Mouse (Mus musculus): Measurements from ENCODE around the gene Epn3. TPM values are rescaled to one million over a fixed set of nuclear protein-coding genes. Genes with fewer than 3 reads are reported as not detected.

Gene Epn3
- polyA plus RNA-seq, 1 experiment = 0.05 TPM

GRCm38 (mm10) chr11:94449886-94450285, 49.9 kb downstream of the Epn3 start:
- Histone ChIP-seq H3K79me2 (ENCODE audit: control insufficient read depth, insufficient read depth) (no peaks in the 10 kb centered on the region), H3K36me3 (ENCODE audit: control insufficient read depth, insufficient read depth) (no peaks in the 10 kb centered on the region), H3K4me3 (no peak overlapping the region), H3ac (ENCODE audit: control insufficient read depth, insufficient read length) (no peak overlapping the region), H3K4me2 (ENCODE audit: low read depth) (no peak overlapping the region), H3K27me3 (ENCODE audit: control insufficient read depth, insufficient read depth, insufficient read length) (peaks cover 55% of the 10 kb centered on the region)
- TF ChIP-seq TCF12 (IDR thresholded peaks at IDR 0.05; ENCODE audit: insufficient read depth, poor library complexity, severe bottlenecking) (no peak), MYOD1 (IDR thresholded peaks at IDR 0.05; ENCODE audit: control insufficient read depth in 1 of 3, insufficient read length in 2 of 3, low read depth in 2 of 3) (no peak), POLR2A (IDR thresholded peaks at IDR 0.05; ENCODE audit: insufficient read length, low read depth) (no peak), REST (IDR thresholded peaks at IDR 0.05; ENCODE audit: insufficient read depth, insufficient read length) (no peak), CEBPB (IDR thresholded peaks at IDR 0.05; ENCODE audit: insufficient read depth, poor library complexity, severe bottlenecking) (no peak), POLR2AphosphoS2 (IDR thresholded peaks at IDR 0.05; ENCODE audit: insufficient read length, low read depth) (no peak), TCF3 (IDR thresholded peaks at IDR 0.05; ENCODE audit: insufficient read length, low read depth) (no peak), MAX (IDR thresholded peaks at IDR 0.05; ENCODE audit: low read depth) (no peak), E2F4 (IDR thresholded peaks at IDR 0.05; ENCODE audit: insufficient read depth) (no peak), SRF (IDR thresholded peaks at IDR 0.05; ENCODE audit: control insufficient read depth, insufficient read length, low read depth) (no peak), USF1 (IDR thresholded peaks at IDR 0.05; ENCODE audit: low read depth) (no peak)

DNA sequence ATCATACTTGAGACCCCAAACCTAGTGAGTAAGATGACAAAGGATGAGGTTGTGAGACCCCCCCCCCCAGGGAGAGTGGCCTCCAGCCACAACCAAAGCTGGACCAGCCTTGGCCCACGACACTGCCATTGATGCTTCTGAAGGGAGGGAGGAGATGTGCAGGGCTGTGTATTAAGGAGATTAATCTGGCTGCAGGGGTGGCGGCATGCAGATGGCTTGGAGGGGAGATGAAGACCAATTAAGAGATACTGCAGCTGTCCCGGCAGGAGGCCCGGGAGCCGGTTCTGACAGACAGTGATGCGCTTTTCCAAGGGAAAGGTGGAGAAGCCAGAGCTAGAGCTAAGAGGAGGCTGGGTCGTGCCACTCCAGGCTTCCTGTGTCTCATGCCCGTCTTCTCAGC, 50.5 kb downstream of the Epn3 start:
- Histone ChIP-seq H3ac (ENCODE audit: control insufficient read depth, insufficient read length) (no peak overlapping the region), H3K36me3 (ENCODE audit: control insufficient read depth, insufficient read depth) (no peaks in the 10 kb centered on the region), H3K4me2 (ENCODE audit: low read depth) (no peak overlapping the region), H3K79me2 (ENCODE audit: control insufficient read depth, insufficient read depth) (no peaks in the 10 kb centered on the region), H3K27me3 (ENCODE audit: control insufficient read depth, insufficient read depth, insufficient read length) (peaks cover 55% of the 10 kb centered on the region), H3K4me3 (no peak overlapping the region)
- TF ChIP-seq POLR2AphosphoS2 (IDR thresholded peaks at IDR 0.05; ENCODE audit: insufficient read length, low read depth) (no peak), MAX (IDR thresholded peaks at IDR 0.05; ENCODE audit: low read depth) (no peak), TCF12 (IDR thresholded peaks at IDR 0.05; ENCODE audit: insufficient read depth, poor library complexity, severe bottlenecking) (no peak), SRF (IDR thresholded peaks at IDR 0.05; ENCODE audit: control insufficient read depth, insufficient read length, low read depth) (no peak), E2F4 (IDR thresholded peaks at IDR 0.05; ENCODE audit: insufficient read depth) (no peak), MYOD1 (IDR thresholded peaks at IDR 0.05; ENCODE audit: control insufficient read depth in 1 of 3, insufficient read length in 2 of 3, low read depth in 2 of 3) (no peak), REST (IDR thresholded peaks at IDR 0.05; ENCODE audit: insufficient read depth, insufficient read length) (no peak), USF1 (IDR thresholded peaks at IDR 0.05; ENCODE audit: low read depth) (no peak), MYOG (IDR thresholded peaks at IDR 0.05; ENCODE audit: control insufficient read depth in 1 of 3, insufficient read depth in 1 of 3, insufficient read length in 2 of 3, low read depth in 2 of 3) (no peak), CEBPB (IDR thresholded peaks at IDR 0.05; ENCODE audit: insufficient read depth, poor library complexity, severe bottlenecking) (no peak), POLR2A (IDR thresholded peaks at IDR 0.05; ENCODE audit: insufficient read length, low read depth) (no peak), TCF3 (IDR thresholded peaks at IDR 0.05; ENCODE audit: insufficient read length, low read depth) (no peak)

DNA sequence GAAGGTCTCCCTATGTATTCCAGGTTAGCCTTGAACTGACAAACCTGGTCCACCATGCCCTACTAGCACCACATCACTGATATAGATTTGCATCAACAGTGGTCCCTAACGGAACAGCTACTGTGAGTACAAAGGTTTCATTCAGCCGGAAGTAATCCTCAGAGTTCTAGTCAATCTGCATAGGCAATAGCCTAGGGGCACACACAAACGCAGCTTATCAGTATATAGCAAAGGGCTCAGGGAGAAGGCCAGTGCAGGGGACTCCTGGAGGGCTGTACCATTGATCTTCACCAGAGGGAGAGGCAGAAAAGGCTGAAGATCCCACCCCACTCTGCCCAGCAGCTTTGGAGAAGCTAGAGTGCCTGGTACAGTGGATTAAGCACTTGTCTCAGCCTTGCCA, 52.8 kb downstream of the Epn3 start:
- no peaks in the 10 kb centered on the region for H3K36me3 ChIP-seq (ENCODE audit: control insufficient read depth, insufficient read depth)
- no peak overlapping the region for H3ac ChIP-seq (ENCODE audit: control insufficient read depth, insufficient read length)
- no peak overlapping the region for H3K4me3 ChIP-seq
- H3K27me3 ChIP-seq (ENCODE audit: control insufficient read depth, insufficient read depth, insufficient read length) = peaks cover 75% of the 10 kb centered on the region
- no peaks in the 10 kb centered on the region for H3K79me2 ChIP-seq (ENCODE audit: control insufficient read depth, insufficient read depth)
- TF ChIP-seq TCF12 (IDR thresholded peaks at IDR 0.05; ENCODE audit: insufficient read depth, poor library complexity, severe bottlenecking) (no peak), MYOG (IDR thresholded peaks at IDR 0.05; ENCODE audit: control insufficient read depth in 1 of 3, insufficient read depth in 1 of 3, insufficient read length in 2 of 3, low read depth in 2 of 3) (no peak), MAX (IDR thresholded peaks at IDR 0.05; ENCODE audit: low read depth) (no peak), POLR2A (IDR thresholded peaks at IDR 0.05; ENCODE audit: insufficient read length, low read depth) (no peak), USF1 (IDR thresholded peaks at IDR 0.05; ENCODE audit: low read depth) (no peak), POLR2AphosphoS2 (IDR thresholded peaks at IDR 0.05; ENCODE audit: insufficient read length, low read depth) (no peak), SRF (IDR thresholded peaks at IDR 0.05; ENCODE audit: control insufficient read depth, insufficient read length, low read depth) (no peak), CEBPB (IDR thresholded peaks at IDR 0.05; ENCODE audit: insufficient read depth, poor library complexity, severe bottlenecking) (no peak), MYOD1 (IDR thresholded peaks at IDR 0.05; ENCODE audit: control insufficient read depth in 1 of 3, insufficient read length in 2 of 3, low read depth in 2 of 3) (no peak), REST (IDR thresholded peaks at IDR 0.05; ENCODE audit: insufficient read depth, insufficient read length) (no peak), E2F4 (IDR thresholded peaks at IDR 0.05; ENCODE audit: insufficient read depth) (no peak), TCF3 (IDR thresholded peaks at IDR 0.05; ENCODE audit: insufficient read length, low read depth) (no peak)
- no peak overlapping the region for H3K4me2 ChIP-seq (ENCODE audit: low read depth)

DNA sequence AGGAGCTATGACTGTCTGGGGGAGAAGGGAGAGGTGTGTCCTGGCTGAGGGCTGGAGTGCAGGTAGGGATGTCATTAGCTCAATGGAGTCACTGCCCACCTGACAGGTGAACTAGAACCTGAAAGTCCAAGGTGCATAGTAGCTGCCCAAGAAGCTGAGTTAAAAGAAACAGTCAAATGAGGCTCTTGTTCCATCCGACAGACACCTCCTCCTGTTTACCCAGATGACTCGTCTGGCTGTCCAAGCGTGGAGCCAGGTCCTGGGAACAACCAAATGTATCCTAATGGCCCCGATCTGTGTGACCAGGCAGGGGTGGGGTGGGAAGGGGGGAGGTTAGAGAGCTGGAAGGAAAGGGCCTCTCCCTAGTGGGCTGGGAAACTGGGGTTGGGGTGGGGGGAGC, 54.5 kb downstream of the Epn3 start:
- no peak overlapping the region for H3ac ChIP-seq (ENCODE audit: control insufficient read depth, insufficient read length)
- no peak overlapping the region for H3K4me2 ChIP-seq (ENCODE audit: low read depth)
- H3K79me2 ChIP-seq (ENCODE audit: control insufficient read depth, insufficient read depth) = no peaks in the 10 kb centered on the region
- no peaks in the 10 kb centered on the region for H3K36me3 ChIP-seq (ENCODE audit: control insufficient read depth, insufficient read depth)
- TF ChIP-seq TCF3 (IDR thresholded peaks at IDR 0.05; ENCODE audit: insufficient read length, low read depth) = no peak
- TF ChIP-seq CEBPB (IDR thresholded peaks at IDR 0.05; ENCODE audit: insufficient read depth, poor library complexity, severe bottlenecking) = no peak
- no peak for TF ChIP-seq MYOG (IDR thresholded peaks at IDR 0.05; ENCODE audit: control insufficient read depth in 1 of 3, insufficient read depth in 1 of 3, insufficient read length in 2 of 3, low read depth in 2 of 3)
- TF ChIP-seq SRF (IDR thresholded peaks at IDR 0.05; ENCODE audit: control insufficient read depth, insufficient read length, low read depth) = no peak
- no peak for TF ChIP-seq USF1 (IDR thresholded peaks at IDR 0.05; ENCODE audit: low read depth)
- no peak for TF ChIP-seq E2F4 (IDR thresholded peaks at IDR 0.05; ENCODE audit: insufficient read depth)
- no peak for TF ChIP-seq POLR2AphosphoS2 (IDR thresholded peaks at IDR 0.05; ENCODE audit: insufficient read length, low read depth)
- TF ChIP-seq MAX (IDR thresholded peaks at IDR 0.05; ENCODE audit: low read depth) = no peak
- TF ChIP-seq POLR2A (IDR thresholded peaks at IDR 0.05; ENCODE audit: insufficient read length, low read depth) = no peak
- TF ChIP-seq MYOD1 (IDR thresholded peaks at IDR 0.05; ENCODE audit: control insufficient read depth in 1 of 3, insufficient read length in 2 of 3, low read depth in 2 of 3) = no peak
- no peak for TF ChIP-seq TCF12 (IDR thresholded peaks at IDR 0.05; ENCODE audit: insufficient read depth, poor library complexity, severe bottlenecking)
- H3K27me3 ChIP-seq (ENCODE audit: control insufficient read depth, insufficient read depth, insufficient read length) = peaks cover 74% of the 10 kb centered on the region
- H3K4me3 ChIP-seq = no peak overlapping the region

Measured in myocyte (in vitro differentiated cells).